Mouse (Mus musculus) right cerebral cortex, postnatal 36 days (tissue): Measurements from ENCODE around the gene Adgra1.

ENCODE experiments used
- DNase-seq, 2 experiments: peaks; one replicate each; pipeline ENCODE4 v3.0.0; 2022; ENCODE audit warnings: low spot score in 2 of 2, mixed read lengths in 1 of 2

Gene Adgra1

GRCm38 (mm10) chr7:139834036-139834435 is at the start of gene Adgra1:
Gene Adgra1 (plus strand): TSS chr7:139834174.
- DNase-seq = peak; percentile 91 to 92

- no peak for DNase-seq
These were observed 46.6 kb upstream of the Adgra1 start for GRCm38 (mm10) chr7:139787382-139787781.

- no peak for DNase-seq
These were observed 45.0 kb upstream of the Adgra1 start for GRCm38 (mm10) chr7:139788927-139789326.

- DNase-seq = no peak
These were observed 44.3 kb upstream of the Adgra1 start for GRCm38 (mm10) chr7:139789718-139790117.

- DNase-seq = peak; percentile 55 to 73
These were observed 42.4 kb upstream of the Adgra1 start for GRCm38 (mm10) chr7:139791601-139792000.

- DNase-seq = no peak
These were observed 38.9 kb upstream of the Adgra1 start for GRCm38 (mm10) chr7:139795004-139795605.

- no peak for DNase-seq
These were observed 36.5 kb upstream of the Adgra1 start for GRCm38 (mm10) chr7:139797186-139798109.

GRCm38 (mm10) chr7:139806175-139806601 is 27.8 kb upstream of the Adgra1 start:
- DNase-seq = peak in 1 of 2 experiments; percentile 17

GRCm38 (mm10) chr7:139810036-139810435 is 23.9 kb upstream of the Adgra1 start:
- DNase-seq = no peak

GRCm38 (mm10) chr7:139811706-139812105 is 22.3 kb upstream of the Adgra1 start:
- DNase-seq = no peak

GRCm38 (mm10) chr7:139813577-139814207 is 20.3 kb upstream of the Adgra1 start:
- no peak for DNase-seq

GRCm38 (mm10) chr7:139822301-139823010 is 11.5 kb upstream of the Adgra1 start:
- peak in 1 of 2 experiments; percentile 44 for DNase-seq

- no peak for DNase-seq
These were observed 6.3 kb upstream of the Adgra1 start for GRCm38 (mm10) chr7:139827687-139828086.

GRCm38 (mm10) chr7:139833532-139833931 is 442 bp upstream of the Adgra1 start:
- DNase-seq = no peak

GRCm38 (mm10) chr7:139835140-139836131 is 1.5 kb downstream of the Adgra1 start:
- no peak for DNase-seq

GRCm38 (mm10) chr7:139840443-139841168 is 6.6 kb downstream of the Adgra1 start:
- DNase-seq = no peak

GRCm38 (mm10) chr7:139842397-139842796 is 8.4 kb downstream of the Adgra1 start:
- no peak for DNase-seq

- no peak for DNase-seq
These were observed 9.2 kb downstream of the Adgra1 start for GRCm38 (mm10) chr7:139843140-139843539.

GRCm38 (mm10) chr7:139843776-139844175 is 9.8 kb downstream of the Adgra1 start:
- no peak for DNase-seq

- DNase-seq = no peak
These were observed 11.1 kb downstream of the Adgra1 start for GRCm38 (mm10) chr7:139845101-139845500.
